Mouse (Mus musculus) spleen, adult 2 months (tissue): Measurements from ENCODE around the gene Zfp672. TPM values are rescaled to one million over a fixed set of nuclear protein-coding genes. Genes with fewer than 3 reads are reported as not detected.
A peak's percentile ranks its signal among the peaks of the same experiment; 100 is the strongest.
"Not testable (repeated sequence)": the region's sequence is repeated elsewhere in the genome, so short reads cannot be mapped to it uniquely, and the experiment has no call there.

ENCODE experiments used
- DNase-seq, 2 experiments: peaks; one replicate each; pipeline versions ENCODE4 v3.0.0 to v3.0.0-alpha.2; 2012 to 2021; ENCODE audit warnings: low spot score in 2 of 2, low read depth in 1 of 2
- H3K27ac ChIP-seq: fragments of 200-500 bp; 2 replicates; pipeline ENCODE4 v1.5.1; 2012; ENCODE audit warnings: low read length, inconsistent platforms; ENCODE audit not compliant: insufficient read depth
- H3K27me3 ChIP-seq: fragments of 200-500 bp; 2 replicates; pipeline ENCODE4 v1.6.1; 2012; ENCODE audit warnings: mild to moderate bottlenecking, moderate library complexity, low read length, inconsistent platforms; ENCODE audit not compliant: control insufficient read depth, insufficient read depth
- H3K36me3 ChIP-seq: fragments of 200-500 bp; 2 replicates; pipeline ENCODE4 v1.6.1; 2012; ENCODE audit warnings: mild to moderate bottlenecking, low read length, inconsistent platforms; ENCODE audit not compliant: control insufficient read depth, insufficient read depth
- H3K4me1 ChIP-seq: fragments of 200-500 bp; 2 replicates; pipeline ENCODE4 v1.6.1; 2011; ENCODE audit warnings: inconsistent platforms; ENCODE audit not compliant: control insufficient read depth, insufficient read depth, insufficient read length
- H3K4me3 ChIP-seq: fragments of 200-500 bp; 2 replicates; pipeline ENCODE4 v1.5.1; 2011; ENCODE audit warnings: mild to moderate bottlenecking, inconsistent platforms; ENCODE audit not compliant: insufficient read depth, insufficient read length; ENCODE audit errors: extremely low read depth
- CTCF ChIP-seq: fragments of 200-500 bp; IDR thresholded peaks from 2 replicates; pipeline ENCODE4 v1.5.1; 2011; ENCODE audit warnings: mild to moderate bottlenecking, inconsistent platforms; ENCODE audit not compliant: insufficient read depth, insufficient read length, insufficient replicate concordance; ENCODE audit errors: extremely low read depth
- POLR2A ChIP-seq: fragments of 200-500 bp; IDR thresholded peaks from 2 replicates; pipeline ENCODE4 v1.6.1; 2011; ENCODE audit warnings: low read depth, low read length, inconsistent platforms
- WGBS: fragments of 180-500 bp; shearing (Covaris S2); methylation state at CpG from one replicate; pipeline ENCODE4 v1.1.7; 2018; 5-methylcytosine and 5-hydroxymethylcytosine counted together
- polyA plus RNA-seq: library from polyadenylated mRNA; depleted of rRNA; stranded (reverse); fragments of >200 nt; gene quantifications from 2 replicates; pipeline ENCODE4 v1.2.3, GENCODE M21; 2012; rRNA removed

The Zfp672 gene
- 17.5 and 23.3 TPM in 2 replicates for polyA plus RNA-seq

DNA sequence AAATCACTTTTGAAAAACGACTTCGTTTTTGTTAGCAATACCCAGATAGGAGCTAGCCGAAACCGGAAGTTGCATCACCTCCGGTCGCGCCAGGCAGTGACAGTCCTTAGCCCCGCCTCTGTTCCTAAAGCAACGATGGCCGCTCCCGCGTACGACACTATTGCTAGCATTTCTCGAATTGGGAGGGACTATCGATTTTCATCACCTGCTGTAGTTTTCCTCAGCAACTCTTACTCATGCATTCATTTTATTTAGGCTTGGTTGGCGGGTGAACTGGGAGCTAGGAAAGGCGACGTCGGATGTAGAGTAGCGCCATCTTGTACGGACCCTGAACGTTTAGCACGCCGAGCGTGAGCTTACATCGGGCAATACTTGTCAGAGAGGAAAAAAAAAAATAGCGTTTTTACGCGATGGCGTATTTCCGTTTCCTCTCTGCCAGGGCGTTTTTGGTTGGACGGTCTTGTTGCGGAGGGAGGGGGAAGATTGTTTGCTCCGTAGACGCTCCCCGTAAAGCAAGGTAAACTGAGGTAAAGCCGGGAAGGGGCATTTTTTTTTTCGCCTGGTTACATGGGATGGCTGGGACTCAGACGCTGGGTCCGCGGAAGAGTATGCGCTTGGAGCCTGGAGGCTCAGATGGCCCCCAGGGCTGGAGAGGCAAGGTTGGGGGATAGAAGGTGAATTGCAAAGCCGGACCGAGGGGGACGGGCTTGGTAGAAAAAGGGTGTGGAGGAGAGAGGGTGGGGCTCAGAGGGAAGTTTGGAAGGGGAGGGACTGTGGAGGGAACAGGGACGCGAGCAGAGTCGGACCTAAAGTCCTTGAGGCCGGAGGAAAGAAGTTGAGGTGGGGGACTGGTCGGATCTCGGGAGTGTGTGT lies at the start of gene Zfp672, which contains the start of gene Sh3bp5l:
Gene Zfp672 (minus strand): TSS at position 64 of the 873 bp plus-strand sequence.
Gene Sh3bp5l (plus strand): TSS at position 449 of the 873 bp plus-strand sequence.
- DNase-seq: peak; percentile 82 to 93
- H3K27me3 ChIP-seq: no peaks in the 10 kb centered on the region
- H3K27ac ChIP-seq: peak within 1 kb of the TSS; percentile 85
- WGBS: under 1% methylated on average over 52 of the region's 52 CpGs
- H3K4me1 ChIP-seq: peaks cover 6% of the 10 kb centered on the region; the same call in 1 of the 2 replicates
- H3K4me3 ChIP-seq: peak within 1 kb of the TSS; percentile 73
- TF ChIP-seq POLR2A: no peak
- no peak for TF ChIP-seq CTCF
- no peaks in the 10 kb centered on the region; the same call in 1 of the 2 replicates for H3K36me3 ChIP-seq

DNA sequence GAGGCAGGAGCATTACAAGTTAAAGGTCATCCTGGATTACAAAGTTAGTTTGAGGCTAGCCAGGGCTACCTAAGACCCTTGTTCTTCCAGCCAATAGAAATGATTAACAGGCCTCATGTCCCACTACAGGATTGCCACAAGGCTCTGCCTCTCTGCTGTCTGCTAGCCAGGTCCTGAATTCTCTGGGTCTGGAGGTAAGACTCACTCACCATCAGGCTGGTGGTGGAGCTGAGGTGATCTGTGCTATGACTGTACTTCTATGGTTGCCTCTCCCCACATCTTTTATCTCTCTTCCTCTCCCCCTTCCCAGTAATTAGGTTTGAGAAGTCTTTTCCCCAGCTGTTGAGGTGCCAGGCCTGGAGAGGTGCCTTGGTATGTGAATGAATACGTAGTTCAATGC lies 49.4 kb upstream of the Zfp672 start:
- Histone ChIP-seq H3K27me3 (no peaks in the 10 kb centered on the region), H3K4me1 (no peaks in the 10 kb centered on the region), H3K36me3 (no peaks in the 10 kb centered on the region), H3K27ac (no peak overlapping the region), H3K4me3 (no peak overlapping the region)
- no peak for DNase-seq
- WGBS: 93% methylated on average over 1 of the region's 1 CpGs
- TF ChIP-seq CTCF (no peak), POLR2A (no peak)

- Histone ChIP-seq H3K27ac (no peak within 1 kb of the TSS), H3K27me3 (no peaks in the 10 kb centered on the region), H3K36me3 (no peaks in the 10 kb centered on the region), H3K4me1 (no peaks in the 10 kb centered on the region), H3K4me3 (no peak within 1 kb of the TSS)
- no peak for DNase-seq
- no peak for TF ChIP-seq CTCF
- no peak for TF ChIP-seq POLR2A
- 85% methylated on average over 3 of the region's 3 CpGs for WGBS
Observed at GRCm38 (mm10) chr11:58378763-58379278, 48.7 kb upstream of the Zfp672 start, which contains the start of gene Lypd8. Lypd8 (plus strand) TSS chr11:58379043.

DNA sequence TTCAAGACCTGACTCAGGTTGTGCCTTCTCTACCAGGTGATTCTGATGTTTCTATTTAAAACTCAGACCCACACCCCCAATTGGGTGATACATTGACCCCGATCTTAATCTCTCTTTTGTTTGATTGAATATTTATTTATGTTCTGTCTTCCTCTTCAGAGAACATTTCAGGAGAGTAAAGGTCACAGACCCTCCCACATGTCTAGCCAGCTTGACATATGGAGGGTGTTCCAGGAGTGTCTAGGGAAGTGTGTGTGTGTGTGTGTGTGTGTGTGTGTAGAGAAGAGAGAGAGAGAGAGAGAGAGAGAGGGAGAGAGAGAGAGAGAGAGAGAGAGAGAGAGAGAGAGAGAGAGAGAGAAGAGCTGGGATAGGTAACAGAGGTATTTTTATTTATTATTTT lies 47.5 kb upstream of the Zfp672 start:
- TF ChIP-seq CTCF (no peak), POLR2A (no peak)
- Histone ChIP-seq H3K4me3 (no peak overlapping the region), H3K4me1 (no peaks in the 10 kb centered on the region), H3K27me3 (no peaks in the 10 kb centered on the region), H3K27ac (no peak overlapping the region), H3K36me3 (no peaks in the 10 kb centered on the region)
- DNase-seq: no peak
- 57% methylated on average over 1 of the region's 1 CpGs for WGBS

DNA sequence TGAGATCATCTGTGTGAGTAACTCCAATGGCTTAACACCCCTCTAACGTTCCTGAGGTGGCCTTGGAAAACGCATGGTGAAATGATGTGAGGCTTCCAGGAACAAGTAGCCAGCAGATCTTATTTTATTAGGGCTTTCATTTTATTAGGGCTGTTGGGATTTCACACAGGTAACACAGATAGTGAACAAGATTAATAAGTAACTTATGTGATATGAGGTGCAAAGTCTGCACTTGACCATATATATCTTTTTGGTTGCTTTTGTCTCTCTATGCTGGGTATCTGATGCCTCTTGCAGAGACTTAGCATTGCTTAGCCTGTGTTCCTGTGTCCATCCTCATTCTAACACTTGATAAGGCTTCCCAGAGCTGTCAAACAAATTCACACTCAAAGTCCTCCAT lies 47.1 kb upstream of the Zfp672 start:
- no peaks in the 10 kb centered on the region for H3K27me3 ChIP-seq
- no peaks in the 10 kb centered on the region for H3K36me3 ChIP-seq
- no peaks in the 10 kb centered on the region for H3K4me1 ChIP-seq
- TF ChIP-seq POLR2A (no peak), CTCF (no peak)
- H3K4me3 ChIP-seq: no peak overlapping the region
- no peak overlapping the region for H3K27ac ChIP-seq
- no peak for DNase-seq
- 81% methylated on average over 2 of the region's 2 CpGs for WGBS

DNA sequence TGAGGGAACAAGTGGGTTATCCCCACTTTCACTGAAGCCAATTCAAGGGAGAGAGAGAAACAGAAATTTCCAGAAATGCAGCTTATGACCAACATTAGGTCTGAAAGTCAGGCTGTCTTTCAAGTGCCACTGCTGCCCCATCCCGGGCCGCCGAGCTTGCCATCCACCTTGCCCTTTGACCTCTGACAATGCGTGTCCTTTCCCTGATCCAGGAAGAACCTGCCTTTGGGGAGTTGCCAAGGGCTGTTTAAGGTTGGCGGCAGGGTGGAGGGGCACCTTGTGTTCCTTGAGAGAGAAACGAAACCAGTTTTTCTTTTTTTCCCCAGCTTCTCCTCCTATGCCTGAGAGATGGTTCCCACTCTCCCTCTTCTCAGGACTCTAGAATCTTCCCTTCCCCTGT lies 36.1 kb upstream of the Zfp672 start:
- H3K36me3 ChIP-seq, H3K4me3 ChIP-seq, DNase-seq, H3K4me1 ChIP-seq, H3K27me3 ChIP-seq, H3K27ac ChIP-seq: not testable (repeated sequence)
- WGBS: no CpG with 5 or more reads among the region's 6 CpGs

GRCm38 (mm10) chr11:58364454-58364853 lies 34.3 kb upstream of the Zfp672 start:
- no peak overlapping the region for H3K4me3 ChIP-seq
- WGBS: 78% methylated on average over 3 of the region's 3 CpGs
- H3K27ac ChIP-seq: no peak overlapping the region

DNA sequence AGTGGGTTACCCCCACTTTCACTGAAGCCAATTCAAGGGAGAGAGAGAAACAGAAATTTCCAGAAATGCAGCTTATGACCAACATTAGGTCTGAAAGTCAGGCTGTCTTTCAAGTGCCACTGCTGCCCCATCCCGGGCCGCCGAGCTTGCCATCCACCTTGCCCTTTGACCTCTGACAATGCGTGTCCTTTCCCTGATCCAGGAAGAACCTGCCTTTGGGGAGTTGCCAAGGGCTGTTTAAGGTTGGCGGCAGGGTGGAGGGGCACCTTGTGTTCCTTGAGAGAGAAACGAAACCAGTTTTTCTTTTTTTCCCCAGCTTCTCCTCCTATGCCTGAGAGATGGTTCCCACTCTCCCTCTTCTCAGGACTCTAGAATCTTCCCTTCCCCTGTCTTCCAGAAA lies 32.4 kb upstream of the Zfp672 start:
- not testable (repeated sequence) for H3K27me3 ChIP-seq, DNase-seq, H3K27ac ChIP-seq, H3K4me1 ChIP-seq, H3K4me3 ChIP-seq, H3K36me3 ChIP-seq
- WGBS: no CpG with 5 or more reads among the region's 6 CpGs

More at GRCm38 (mm10) chr11:58364454-58364853, 34.3 kb upstream of the Zfp672 start:
- Histone ChIP-seq H3K4me1 (no peaks in the 10 kb centered on the region), H3K36me3 (no peaks in the 10 kb centered on the region), H3K27me3 (no peaks in the 10 kb centered on the region)
- no peak for DNase-seq
- TF ChIP-seq CTCF (no peak), POLR2A (no peak)
